Mouse (Mus musculus) left cerebral cortex, adult 9 months (tissue): ENCODE results near the gene Rnf144a.
A peak's percentile ranks its signal among the peaks of the same experiment; 100 is the strongest.

Experiments
- DNase-seq, 2 experiments: peaks; one replicate each; pipeline ENCODE4 v3.0.0; 2022; ENCODE audit warnings: low spot score in 2 of 2

Rnf144a gene

GRCm38 (mm10) chr12:26373721-26374120 lies 41.3 kb downstream of the Rnf144a start:
- no peak for DNase-seq

- DNase-seq, result peak; percentile 57 to 62
These were observed 45.0 kb downstream of the Rnf144a start for GRCm38 (mm10) chr12:26370004-26370403.

- DNase-seq, result no peak
These were observed 47.7 kb downstream of the Rnf144a start for GRCm38 (mm10) chr12:26367361-26367760.

GRCm38 (mm10) chr12:26366372-26366771 lies 48.7 kb downstream of the Rnf144a start:
- peak in 1 of 2 experiments; percentile 54 for DNase-seq

- DNase-seq, result no peak
These were observed 49.3 kb downstream of the Rnf144a start for GRCm38 (mm10) chr12:26365531-26366315.

- no peak for DNase-seq
These were observed 50.2 kb downstream of the Rnf144a start for GRCm38 (mm10) chr12:26364822-26365221.

GRCm38 (mm10) chr12:26360946-26361523 lies 54.0 kb downstream of the Rnf144a start:
- DNase-seq, result no peak

- no peak for DNase-seq
These were observed 55.2 kb downstream of the Rnf144a start for GRCm38 (mm10) chr12:26359817-26360216.

GRCm38 (mm10) chr12:26359241-26359640 lies 55.8 kb downstream of the Rnf144a start:
- no peak for DNase-seq

- no peak for DNase-seq
These were observed 57.8 kb downstream of the Rnf144a start for GRCm38 (mm10) chr12:26357246-26357645.

- no peak for DNase-seq
These were observed 58.9 kb downstream of the Rnf144a start for GRCm38 (mm10) chr12:26356191-26356590.

- peak in 1 of 2 experiments; percentile 32 for DNase-seq
These were observed 63.7 kb downstream of the Rnf144a start for GRCm38 (mm10) chr12:26351321-26351720.

- DNase-seq, result no peak
These were observed 70.6 kb downstream of the Rnf144a start for GRCm38 (mm10) chr12:26344408-26344807.

- DNase-seq, result no peak
These were observed 71.9 kb downstream of the Rnf144a start for GRCm38 (mm10) chr12:26343131-26343530.

- no peak for DNase-seq
These were observed 72.4 kb downstream of the Rnf144a start for GRCm38 (mm10) chr12:26342663-26343062.

- DNase-seq, result no peak
These were observed 73.0 kb downstream of the Rnf144a start for GRCm38 (mm10) chr12:26342086-26342485.

- DNase-seq, result no peak
These were observed 74.4 kb downstream of the Rnf144a start for GRCm38 (mm10) chr12:26340621-26341020.

GRCm38 (mm10) chr12:26339886-26340285 lies 75.2 kb downstream of the Rnf144a start:
- no peak for DNase-seq

GRCm38 (mm10) chr12:26339181-26339580 lies 75.9 kb downstream of the Rnf144a start:
- DNase-seq, result no peak

GRCm38 (mm10) chr12:26333678-26334077 lies 81.4 kb downstream of the Rnf144a start:
- no peak for DNase-seq

- peak; percentile 32 to 70 for DNase-seq
These were observed 84.0 kb downstream of the Rnf144a start for GRCm38 (mm10) chr12:26331048-26331447.

GRCm38 (mm10) chr12:26329756-26330155 lies 85.3 kb downstream of the Rnf144a start:
- no peak for DNase-seq

GRCm38 (mm10) chr12:26329031-26329675 lies 85.9 kb downstream of the Rnf144a start:
- DNase-seq, result no peak
